Mouse (Mus musculus) bone marrow, adult 2 months (tissue): ENCODE results near the gene Slc51b.

ENCODE experiments used
- CTCF ChIP-seq: fragments of 200-500 bp; IDR thresholded peaks from 2 replicates; pipeline ENCODE4 v1.5.1; 2011; ENCODE audit warnings: low read length, control low read depth; ENCODE audit not compliant: control insufficient read depth, insufficient read depth
- POLR2A ChIP-seq: fragments of 200-500 bp; IDR thresholded peaks from 2 replicates; pipeline ENCODE4 v1.6.1; 2011; ENCODE audit warnings: low read depth, mild to moderate bottlenecking, control low read depth, low read length, borderline replicate concordance; ENCODE audit not compliant: control insufficient read depth

DNA sequence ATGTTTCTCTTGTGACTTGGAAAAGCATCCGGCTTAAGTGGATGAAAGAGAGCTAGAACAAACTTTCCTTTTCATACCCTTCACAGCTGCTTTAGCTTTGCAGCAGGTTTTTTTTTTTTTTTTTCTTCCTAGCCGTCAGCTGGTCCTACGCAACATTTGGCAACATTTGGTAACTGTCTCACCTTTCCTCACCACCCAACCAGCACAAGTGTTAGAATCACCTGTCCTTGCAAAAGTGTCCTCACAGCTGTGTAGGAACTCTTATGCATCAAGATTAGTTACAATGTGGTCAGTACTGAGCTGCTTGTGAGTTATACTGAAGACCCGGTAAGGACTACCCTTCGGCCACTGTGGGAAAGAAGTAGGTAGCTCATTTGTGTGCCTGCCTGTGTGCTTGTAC lies 39.8 kb upstream of the Slc51b start:
- TF ChIP-seq POLR2A (no peak), CTCF (no peak)
